Mouse (Mus musculus) layer of hippocampus, postnatal 14 days (tissue): ENCODE data around the gene Olfr1037. TPM values are rescaled to one million over a fixed set of nuclear protein-coding genes. Genes with fewer than 3 reads are reported as not detected.
"Not testable (repeated sequence)": the region's sequence is repeated elsewhere in the genome, so short reads cannot be mapped to it uniquely, and the experiment has no call there.

Source experiments
- DNase-seq, 2 experiments: peaks; one replicate each; pipeline ENCODE4 v3.0.0; 2021 to 2022; ENCODE audit warnings: low spot score in 2 of 2, mixed read lengths in 1 of 2
- long read RNA-seq, 2 experiments: library from polyadenylated mRNA; stranded (forward); transcript quantifications; one replicate each; pipeline ENCODE4 v2.0.0; 2021
- total RNA-seq, 2 experiments: library from RNA; stranded (reverse); gene quantifications; 2 replicates each; pipeline ENCODE4 v1.2.3; 2021

Gene Olfr1037
- not detected for total RNA-seq
- long read RNA-seq, experiment 1: 0 reads
- long read RNA-seq, experiment 2: 0 reads

DNA sequence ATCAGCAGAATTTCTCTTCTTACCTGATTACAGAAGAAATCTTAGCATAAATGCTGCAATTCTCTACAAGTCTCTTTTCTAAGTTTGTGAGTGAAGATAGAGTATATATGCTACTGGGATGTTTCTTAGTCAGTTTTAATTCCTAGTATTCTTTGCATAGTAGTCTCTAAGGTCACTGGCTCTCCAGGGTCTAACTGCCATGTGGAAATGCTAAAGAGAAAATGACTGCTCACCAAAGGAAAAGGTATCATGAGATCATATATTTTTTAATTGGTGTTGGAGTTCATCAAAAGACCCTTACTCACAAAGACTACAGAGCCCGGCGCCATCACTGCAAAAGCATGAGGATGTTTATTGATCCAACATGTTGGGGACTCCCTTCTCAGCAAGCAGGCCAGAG, at the start of gene Olfr1037:
Gene Olfr1037 (minus strand): TSS at position 101 of the 400 bp plus-strand sequence.
- DNase-seq: no peak

DNA sequence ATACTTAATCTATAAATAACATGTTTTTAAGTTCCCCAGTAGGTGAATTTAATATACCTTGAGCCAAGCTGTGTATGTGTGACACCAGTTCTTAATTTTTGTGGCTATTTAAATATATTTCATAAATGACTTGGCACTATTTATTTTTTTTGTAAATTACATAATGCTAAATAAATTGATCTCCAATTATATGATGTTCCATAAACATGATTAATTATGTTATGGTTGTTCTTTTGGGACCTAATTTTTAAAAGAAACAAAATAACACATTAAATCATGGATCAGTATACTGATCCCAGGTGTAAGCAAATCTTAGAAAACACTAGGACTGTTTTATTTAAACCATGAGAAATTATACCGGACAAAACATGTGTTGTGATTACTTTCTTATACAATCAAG, 48.6 kb upstream of the Olfr1037 start, which contains the start of gene Olfr1039:
Gene Olfr1039 (minus strand): TSS at position 101 of the 400 bp plus-strand sequence.
- no peak for DNase-seq

GRCm38 (mm10) chr2:86080478-86080877, 6.7 kb downstream of the Olfr1037 start:
- DNase-seq: not testable (repeated sequence)

DNA sequence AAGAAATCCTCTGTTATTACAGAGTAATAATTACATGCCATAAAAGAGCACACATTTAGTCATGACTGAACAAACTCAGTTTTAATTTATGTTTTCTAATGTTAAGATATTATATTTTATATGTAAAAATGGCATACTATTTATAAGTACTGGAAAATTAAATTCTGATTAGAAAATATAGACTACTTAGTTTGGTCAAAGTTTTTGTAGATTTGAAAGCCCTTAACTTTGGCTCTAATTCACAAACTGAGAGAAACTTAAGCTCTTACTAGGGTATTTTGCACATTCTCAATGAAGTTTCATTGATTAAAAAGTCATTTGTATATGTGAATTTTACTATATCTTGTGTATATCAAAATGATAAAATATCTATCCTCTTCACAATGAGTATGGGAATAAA, 13.5 kb downstream of the Olfr1037 start, which contains the start of gene Olfr1036:
Gene Olfr1036 (plus strand): TSS at position 301 of the 400 bp plus-strand sequence.
- DNase-seq: not testable (repeated sequence)

DNA sequence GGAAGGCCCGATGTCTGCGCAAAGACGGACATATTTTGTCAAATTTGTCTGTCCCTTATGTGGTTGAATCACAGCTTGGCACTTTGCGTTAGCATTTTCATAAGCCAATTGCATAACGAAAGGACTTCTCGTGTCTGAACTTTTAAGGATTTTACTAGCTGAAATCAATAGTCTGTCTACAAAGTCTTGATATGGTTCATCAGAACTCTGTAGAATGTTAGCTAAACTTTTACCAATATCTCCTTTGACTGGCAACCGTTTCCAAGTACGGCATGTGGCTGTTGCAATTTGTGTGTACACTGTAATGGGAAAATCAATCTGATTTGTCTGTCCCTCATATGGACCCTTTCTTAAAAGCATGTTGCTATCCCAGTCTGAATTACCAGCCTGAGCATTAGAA, 17.0 kb downstream of the Olfr1037 start:
- no peak for DNase-seq

- DNase-seq: not testable (repeated sequence)
Measured at GRCm38 (mm10) chr2:86063766-86064165, 23.4 kb downstream of the Olfr1037 start.

GRCm38 (mm10) chr2:86050777-86051176, 36.4 kb downstream of the Olfr1037 start:
- DNase-seq: not testable (repeated sequence)

- no peak for DNase-seq
Measured at GRCm38 (mm10) chr2:86045561-86045960, 41.6 kb downstream of the Olfr1037 start, which contains the start of gene Olfr1034. Gene Olfr1034 (plus strand): TSS chr2:86045861.

Other genes with a start within 250 kb of the Olfr1037 start
- gene Olfr1019, start 241.9 kb downstream of the Olfr1037 start, total RNA-seq: not detected
- gene Olfr1020, start 240.4 kb downstream of the Olfr1037 start, total RNA-seq: not detected
- gene Olfr1022, start 218.8 kb downstream of the Olfr1037 start, total RNA-seq: not detected
- not detected for gene Olfr1023, start 201.7 kb downstream of the Olfr1037 start, total RNA-seq
- gene Olfr1024, start 182.3 kb downstream of the Olfr1037 start, total RNA-seq: not detected
- gene Olfr1025-ps1, start 172.2 kb downstream of the Olfr1037 start, total RNA-seq: not detected
- not detected for gene Olfr1026, start 165.8 kb downstream of the Olfr1037 start, total RNA-seq
- not detected for gene Olfr1028, start 136.9 kb downstream of the Olfr1037 start, total RNA-seq
- gene Olfr1029, start 113.5 kb downstream of the Olfr1037 start, total RNA-seq: not detected
- gene Olfr1030, start 108.1 kb downstream of the Olfr1037 start, total RNA-seq: not detected
- not detected for gene Olfr1031, start 97.1 kb downstream of the Olfr1037 start, total RNA-seq
- not detected for gene Olfr1032, start 81.8 kb downstream of the Olfr1037 start, total RNA-seq
- not detected for gene Olfr1033, start 66.8 kb downstream of the Olfr1037 start, total RNA-seq
- not detected for gene Olfr1034, start 41.5 kb downstream of the Olfr1037 start, total RNA-seq
- not detected for gene Olfr1036, start 13.4 kb downstream of the Olfr1037 start, total RNA-seq
- not detected for gene Olfr1039, start 48.5 kb upstream of the Olfr1037 start, total RNA-seq
- not detected for gene Olfr1040, start 59.3 kb upstream of the Olfr1037 start, total RNA-seq
- not detected for gene Olfr1042, start 74.5 kb upstream of the Olfr1037 start, total RNA-seq
- gene Olfr1043, start 80.1 kb upstream of the Olfr1037 start, total RNA-seq: not detected
- gene Olfr1044, start 90.4 kb upstream of the Olfr1037 start, total RNA-seq: not detected
- not detected for gene Olfr52, start 98.3 kb upstream of the Olfr1037 start, total RNA-seq
- gene Olfr1045, start 115.6 kb upstream of the Olfr1037 start, total RNA-seq: not detected
- gene Olfr1046, start 131.9 kb upstream of the Olfr1037 start, total RNA-seq: not detected
- not detected for gene Olfr1047, start 144.0 kb upstream of the Olfr1037 start, total RNA-seq
- gene Olfr1048, start 152.9 kb upstream of the Olfr1037 start, total RNA-seq: not detected
- gene Olfr1049, start 170.9 kb upstream of the Olfr1037 start, total RNA-seq: not detected
- not detected for gene Olfr1051, start 191.7 kb upstream of the Olfr1037 start, total RNA-seq
- not detected for gene Olfr1052, start 205.1 kb upstream of the Olfr1037 start, total RNA-seq
- gene Olfr1053, start 227.9 kb upstream of the Olfr1037 start, total RNA-seq: not detected
- gene Olfr1054, start 248.0 kb upstream of the Olfr1037 start, total RNA-seq: not detected